Mouse (Mus musculus) intestine, embryonic 15.5 days (tissue): ENCODE data around the gene Gjd3. TPM values are rescaled to one million over a fixed set of nuclear protein-coding genes. Genes with fewer than 3 reads are reported as not detected.

ENCODE experiments used
- ATAC-seq: fragments of 200-750 bp; cut with Nextera tagmentation; 2 replicates; pipeline ENCODE4 v1.8.0; 2017; ENCODE audit warnings: moderate TSS enrichment, moderate library complexity
- H3K27ac ChIP-seq: fragments of 300-500 bp; sonication (generic); 2 replicates; pipeline ENCODE4 v1.5.1; 2015; ENCODE audit warnings: mild to moderate bottlenecking, inconsistent platforms
- H3K27me3 ChIP-seq: fragments of 300-500 bp; sonication (generic); replicated peaks from 2 replicates; pipeline ENCODE4 v1.6.1; 2015; ENCODE audit warnings: inconsistent platforms
- H3K36me3 ChIP-seq: fragments of 300-500 bp; sonication (generic); 2 replicates; pipeline ENCODE4 v1.6.1; 2015; ENCODE audit warnings: inconsistent platforms
- H3K4me1 ChIP-seq: fragments of 300-500 bp; sonication (generic); replicated peaks from 2 replicates; pipeline ENCODE4 v1.6.1; 2015; ENCODE audit warnings: inconsistent platforms
- H3K4me2 ChIP-seq: fragments of 300-500 bp; sonication (generic); replicated peaks from 2 replicates; pipeline ENCODE4 v1.6.1; 2015; ENCODE audit warnings: mild to moderate bottlenecking, inconsistent platforms
- H3K4me3 ChIP-seq: fragments of 300-500 bp; sonication (generic); replicated peaks from 2 replicates; pipeline ENCODE4 v1.5.1; 2015; ENCODE audit warnings: inconsistent platforms
- H3K9ac ChIP-seq: fragments of 300-500 bp; sonication (generic); 2 replicates; pipeline ENCODE4 v1.6.1; 2015; ENCODE audit warnings: inconsistent platforms
- H3K9me3 ChIP-seq: fragments of 300-500 bp; sonication (generic); 2 replicates; pipeline ENCODE4 v1.6.1; 2016; ENCODE audit warnings: inconsistent platforms
- WGBS: fragments of 180-500 bp; shearing (Covaris S2); methylation state at CpG from one replicate; pipeline ENCODE4 v1.1.7; 2015; 5-methylcytosine and 5-hydroxymethylcytosine counted together
- polyA plus RNA-seq: library from polyadenylated mRNA; unstranded; fragments of >200 nt; fragmentation: Nextera tagmentation; extraction: Ambion mirVana; gene quantifications from 2 replicates; pipeline ENCODE4 v1.2.1, GENCODE M21; 2015

Gene Gjd3
- polyA plus RNA-seq, 1 experiment from 2014 or later: 0.35 TPM

DNA sequence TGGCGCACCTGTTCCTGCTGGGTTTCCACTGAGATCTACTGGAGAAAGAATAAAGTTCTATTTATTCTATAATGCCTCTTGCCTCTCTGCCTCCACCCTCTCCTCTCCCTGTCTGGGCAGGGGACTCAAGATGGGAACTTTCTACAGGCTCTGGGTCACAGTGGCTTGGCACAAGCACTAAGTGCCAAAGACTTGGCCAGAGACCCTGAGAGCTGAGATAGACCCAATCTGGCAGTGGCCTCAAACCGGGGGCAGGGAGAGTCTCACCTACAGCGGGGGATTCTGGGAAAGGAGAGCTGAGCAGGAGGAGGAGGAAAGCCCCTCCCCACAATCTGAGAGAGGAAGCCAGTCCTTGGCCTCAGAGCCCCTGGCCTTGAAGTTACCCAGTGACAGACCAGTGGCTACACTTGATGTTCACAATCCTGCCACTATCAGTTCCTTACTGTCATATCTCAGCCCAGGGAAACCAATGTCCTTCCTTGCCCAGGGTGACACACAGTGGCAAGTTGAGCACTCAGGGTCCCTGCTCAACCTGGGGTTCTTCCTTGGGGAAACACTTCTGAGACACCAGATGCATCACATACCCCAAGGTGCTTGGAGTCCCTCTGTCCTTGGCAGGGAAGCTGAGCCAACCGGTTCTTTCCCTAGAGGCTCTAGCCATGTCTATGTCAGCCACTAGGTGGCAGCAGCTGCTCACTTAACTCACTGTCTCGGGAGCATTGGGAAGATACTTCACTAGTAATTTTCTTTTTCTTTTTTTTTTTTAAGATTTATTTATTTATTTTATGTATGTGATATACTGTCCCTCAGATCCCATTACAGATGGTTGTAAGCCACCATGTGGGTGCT, 7.7 kb downstream of the Gjd3 start:
- no peaks in the 10 kb centered on the region for H3K27me3 ChIP-seq
- no peak for ATAC-seq
- WGBS: 53% methylated on average over 5 of the region's 5 CpGs
- peaks cover 34% of the 10 kb centered on the region for H3K36me3 ChIP-seq
- H3K9me3 ChIP-seq: no peaks in the 10 kb centered on the region
- H3K9ac ChIP-seq: no peak overlapping the region
- peaks cover 16% of the 10 kb centered on the region for H3K4me1 ChIP-seq
- no peak overlapping the region for H3K4me3 ChIP-seq
- no peak overlapping the region for H3K27ac ChIP-seq
- H3K4me2 ChIP-seq: no peak overlapping the region

DNA sequence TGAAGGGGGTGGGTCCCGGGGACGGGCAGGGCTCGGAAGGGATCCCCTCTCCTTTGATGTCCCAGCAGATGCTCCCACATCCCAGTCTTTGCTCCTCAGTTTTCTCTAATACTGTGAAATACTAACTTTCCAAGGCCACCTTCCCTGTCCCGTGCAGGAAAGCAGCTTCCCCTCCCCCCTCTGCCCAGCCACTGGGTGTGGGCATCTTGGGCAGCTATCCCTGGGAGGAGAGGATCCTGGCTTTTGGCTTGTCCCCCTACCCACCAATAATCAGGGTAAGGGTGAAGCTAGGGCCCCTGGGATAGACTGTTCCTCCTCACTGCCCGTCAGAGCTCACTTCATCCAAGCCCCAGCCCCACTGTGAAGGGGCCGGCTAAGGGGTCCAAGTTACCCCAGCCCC, 8.6 kb downstream of the Gjd3 start:
- Histone ChIP-seq H3K4me1 (peaks cover 24% of the 10 kb centered on the region), H3K36me3 (peaks cover 34% of the 10 kb centered on the region), H3K27me3 (no peaks in the 10 kb centered on the region), H3K9ac (no peak overlapping the region), H3K4me2 (no peak overlapping the region), H3K4me3 (no peak overlapping the region), H3K27ac (no peak overlapping the region), H3K9me3 (no peaks in the 10 kb centered on the region)
- 77% methylated on average over 6 of the region's 6 CpGs for WGBS
- no peak for ATAC-seq

DNA sequence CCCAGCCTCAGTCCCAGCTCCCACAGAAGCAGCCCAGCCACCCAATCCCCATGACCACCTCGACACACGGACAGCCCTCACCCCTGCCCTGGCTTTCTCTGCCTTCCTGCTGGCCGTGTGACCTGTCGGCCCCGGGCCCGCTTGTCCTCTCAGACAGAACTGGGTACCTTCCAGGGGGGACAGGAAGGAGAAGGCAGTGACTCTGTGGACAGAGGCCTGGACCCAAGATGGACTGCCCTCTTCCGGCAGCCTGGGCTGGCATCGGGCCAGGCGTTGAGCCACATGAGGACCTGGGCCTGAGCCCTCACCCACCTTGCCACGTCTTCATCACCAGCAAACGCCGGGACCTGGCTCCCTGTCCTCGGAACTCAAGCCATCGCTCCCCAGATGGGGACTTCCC, 9.2 kb downstream of the Gjd3 start:
- Histone ChIP-seq H3K4me3 (no peak overlapping the region), H3K4me1 (peaks cover 30% of the 10 kb centered on the region), H3K4me2 (no peak overlapping the region), H3K27ac (no peak overlapping the region), H3K9ac (no peak overlapping the region), H3K27me3 (no peaks in the 10 kb centered on the region), H3K9me3 (no peaks in the 10 kb centered on the region), H3K36me3 (peaks cover 34% of the 10 kb centered on the region)
- 87% methylated on average over 14 of the region's 14 CpGs for WGBS
- no peak for ATAC-seq

GRCm38 (mm10) chr11:98972801-98973360, 9.9 kb downstream of the Gjd3 start:
- H3K4me3 ChIP-seq: no peak overlapping the region
- peaks cover 36% of the 10 kb centered on the region for H3K36me3 ChIP-seq
- 85% methylated on average over 9 of the region's 9 CpGs for WGBS
- H3K4me2 ChIP-seq: no peak overlapping the region
- H3K27ac ChIP-seq: no peak overlapping the region
- peaks cover 37% of the 10 kb centered on the region for H3K4me1 ChIP-seq
- ATAC-seq: no peak
- H3K9ac ChIP-seq: no peak overlapping the region
- no peaks in the 10 kb centered on the region for H3K9me3 ChIP-seq
- no peaks in the 10 kb centered on the region for H3K27me3 ChIP-seq

GRCm38 (mm10) chr11:98972215-98972614, 10.6 kb downstream of the Gjd3 start:
- H3K27ac ChIP-seq: no peak overlapping the region
- H3K4me3 ChIP-seq: no peak overlapping the region
- H3K4me2 ChIP-seq: no peak overlapping the region
- H3K4me1 ChIP-seq: peaks cover 44% of the 10 kb centered on the region
- no peaks in the 10 kb centered on the region for H3K9me3 ChIP-seq
- no peak overlapping the region for H3K9ac ChIP-seq
- 47% methylated on average over 9 of the region's 9 CpGs for WGBS
- ATAC-seq: peak; percentile 37; the same call in 1 of the 2 replicates
- no peaks in the 10 kb centered on the region for H3K27me3 ChIP-seq
- H3K36me3 ChIP-seq: peaks cover 38% of the 10 kb centered on the region

GRCm38 (mm10) chr11:98971316-98972031, 11.3 kb downstream of the Gjd3 start:
- Histone ChIP-seq H3K4me3 (no peak overlapping the region), H3K36me3 (peaks cover 43% of the 10 kb centered on the region), H3K9me3 (no peaks in the 10 kb centered on the region), H3K27me3 (no peaks in the 10 kb centered on the region), H3K4me1 (peaks cover 52% of the 10 kb centered on the region), H3K27ac (peak overlapping the region; percentile 62), H3K9ac (no peak overlapping the region), H3K4me2 (no peak overlapping the region)
- WGBS: 70% methylated on average over 23 of the region's 23 CpGs
- ATAC-seq: no peak

- peak overlapping the region; percentile 62; the same call in 1 of the 2 replicates for H3K27ac ChIP-seq
- peaks cover 43% of the 10 kb centered on the region for H3K36me3 ChIP-seq
- H3K4me1 ChIP-seq: peaks cover 63% of the 10 kb centered on the region
Measured at GRCm38 (mm10) chr11:98970191-98970925, 12.5 kb downstream of the Gjd3 start.

GRCm38 (mm10) chr11:98969496-98969927, 13.3 kb downstream of the Gjd3 start:
- ATAC-seq: no peak
- Histone ChIP-seq H3K4me1 (peaks cover 71% of the 10 kb centered on the region), H3K27ac (peak overlapping the region; percentile 48; the same call in 1 of the 2 replicates), H3K36me3 (peaks cover 41% of the 10 kb centered on the region), H3K4me2 (no peak overlapping the region), H3K27me3 (no peaks in the 10 kb centered on the region), H3K9ac (no peak overlapping the region), H3K4me3 (no peak overlapping the region), H3K9me3 (no peaks in the 10 kb centered on the region)
- 47% methylated on average over 17 of the region's 17 CpGs for WGBS

More at GRCm38 (mm10) chr11:98970191-98970925, 12.5 kb downstream of the Gjd3 start:
- no peak overlapping the region for H3K4me3 ChIP-seq
- no peak overlapping the region; the same call in 1 of the 2 replicates for H3K4me2 ChIP-seq
- H3K9ac ChIP-seq: no peak overlapping the region
- no peaks in the 10 kb centered on the region for H3K9me3 ChIP-seq
- H3K27me3 ChIP-seq: no peaks in the 10 kb centered on the region
- WGBS: 69% methylated on average over 29 of the region's 29 CpGs
- ATAC-seq: no peak

GRCm38 (mm10) chr11:98968716-98969495, 13.9 kb downstream of the Gjd3 start:
- no peak for ATAC-seq
- H3K4me1 ChIP-seq: peaks cover 77% of the 10 kb centered on the region
- no peaks in the 10 kb centered on the region for H3K27me3 ChIP-seq
- 23% methylated on average over 20 of the region's 20 CpGs for WGBS
- H3K27ac ChIP-seq: peak overlapping the region; percentile 10; the same call in 1 of the 2 replicates
- no peaks in the 10 kb centered on the region for H3K9me3 ChIP-seq
- no peak overlapping the region for H3K9ac ChIP-seq
- H3K4me2 ChIP-seq: 0 out of 2 replicates have a peak overlapping the region, but pooled peaks have one; percentile 22
- H3K36me3 ChIP-seq: peaks cover 38% of the 10 kb centered on the region
- no peak overlapping the region for H3K4me3 ChIP-seq

GRCm38 (mm10) chr11:98968079-98968478, 14.7 kb downstream of the Gjd3 start:
- peaks cover 31% of the 10 kb centered on the region for H3K36me3 ChIP-seq
- H3K27me3 ChIP-seq: no peaks in the 10 kb centered on the region
- H3K4me3 ChIP-seq: no peak overlapping the region
- H3K27ac ChIP-seq: peak overlapping the region; percentile 10
- H3K9me3 ChIP-seq: no peaks in the 10 kb centered on the region
- peak overlapping the region; percentile 9; the same call in 1 of the 2 replicates for H3K9ac ChIP-seq
- WGBS: 50% methylated on average over 16 of the region's 16 CpGs
- peaks cover 84% of the 10 kb centered on the region for H3K4me1 ChIP-seq
- no peak for ATAC-seq
- peak overlapping the region; percentile 9 for H3K4me2 ChIP-seq

DNA sequence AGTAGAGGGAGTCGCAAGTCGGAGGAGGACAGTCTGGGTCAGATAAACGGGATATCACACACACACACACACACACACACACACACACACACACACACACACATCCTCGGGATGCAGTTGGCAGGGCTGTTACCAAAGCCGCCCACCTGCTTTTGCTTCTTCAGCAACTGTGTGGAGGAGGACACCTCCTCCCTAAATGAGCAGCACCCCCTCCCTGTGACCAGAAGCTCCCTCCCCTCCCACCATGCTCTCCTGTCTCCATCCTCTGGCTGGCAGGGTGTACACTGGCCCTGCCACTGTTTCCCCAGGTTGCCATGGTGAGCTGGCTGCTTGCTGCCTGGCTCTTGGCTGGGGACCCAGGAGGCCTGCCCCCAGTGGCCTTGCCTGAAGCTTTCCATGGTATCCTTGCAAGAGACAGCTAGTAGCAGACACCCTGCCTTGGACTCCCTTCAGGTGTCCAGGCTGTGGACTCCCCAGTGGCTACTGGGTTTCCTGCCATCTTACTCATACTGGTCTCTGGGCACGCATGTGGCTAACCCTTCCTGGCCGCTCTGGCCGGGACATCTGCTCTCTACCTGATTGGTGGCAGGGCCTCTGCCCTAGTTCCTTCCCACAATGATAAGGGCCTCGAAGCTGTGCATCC, 16.2 kb downstream of the Gjd3 start:
- peak overlapping the region; percentile 98 for H3K4me2 ChIP-seq
- peaks cover 97% of the 10 kb centered on the region for H3K4me1 ChIP-seq
- 44% methylated on average over 8 of the region's 9 CpGs for WGBS
- H3K27me3 ChIP-seq: no peaks in the 10 kb centered on the region
- peaks cover 19% of the 10 kb centered on the region; the same call in 1 of the 2 replicates for H3K36me3 ChIP-seq
- ATAC-seq: no peak
- H3K9ac ChIP-seq: no peak overlapping the region
- H3K4me3 ChIP-seq: no peak overlapping the region
- H3K9me3 ChIP-seq: no peaks in the 10 kb centered on the region
- peak overlapping the region; percentile 97 for H3K27ac ChIP-seq
